Mouse (Mus musculus) MEL (cell line): ENCODE results near the gene Plcxd3. TPM values are rescaled to one million over a fixed set of nuclear protein-coding genes. Genes with fewer than 3 reads are reported as not detected.

ENCODE experiments used
- DNase-seq: peaks from one replicate; pipeline ENCODE4 v3.0.0; 2011; ENCODE audit warnings: low read depth, low spot score
- H3K27ac ChIP-seq: 2 replicates; pipeline ENCODE4 v1.5.1; 2012; ENCODE audit warnings: low read depth, mild to moderate bottlenecking, control low read depth, low read length, moderate library complexity; ENCODE audit not compliant: control insufficient read depth
- H3K27me3 ChIP-seq, 2 experiments: fragments of 150-350 bp in 1 of 2; sonication (generic) in 1 of 2; 2 replicates each; pipeline ENCODE4 v1.6.1; 2012; ENCODE audit warnings: low read length in 2 of 2, mild to moderate bottlenecking in 2 of 2, improper control_type of control experiment in 1 of 2, moderate library complexity in 1 of 2; ENCODE audit not compliant: insufficient read depth in 2 of 2, control insufficient read depth in 1 of 2
- H3K36me3 ChIP-seq, 2 experiments: 2 replicates each; pipeline ENCODE4 v1.6.1; 2012 to 2014; ENCODE audit warnings: low read length in 2 of 2, improper control_type of control experiment in 1 of 2, inconsistent platforms in 1 of 2, mild to moderate bottlenecking in 1 of 2; ENCODE audit not compliant: insufficient read depth in 2 of 2, control insufficient read depth in 1 of 2
- H3K4me1 ChIP-seq, 2 experiments: fragments of 150-350 bp in 1 of 2; sonication (generic) in 1 of 2; 2 replicates each; pipeline ENCODE4 v1.6.1; 2012; ENCODE audit warnings: low read length in 2 of 2, improper control_type of control experiment in 1 of 2, mild to moderate bottlenecking in 1 of 2; ENCODE audit not compliant: insufficient read depth in 2 of 2, control insufficient read depth in 1 of 2
- H3K4me3 ChIP-seq, 2 experiments: fragments of 150-350 bp in 1 of 2; sonication (generic) in 1 of 2; 2 replicates each; pipeline ENCODE4 v1.5.1; 2012; ENCODE audit warnings: low read depth in 2 of 2, low read length in 2 of 2, mild to moderate bottlenecking in 2 of 2, moderate library complexity in 2 of 2, control low read depth in 1 of 2, improper control_type of control experiment in 1 of 2; ENCODE audit not compliant: control insufficient read depth in 1 of 2, insufficient read depth in 1 of 2
- H3K79me2 ChIP-seq: 2 replicates; pipeline ENCODE4 v1.6.1; 2012; ENCODE audit warnings: mild to moderate bottlenecking, low read length, moderate library complexity; ENCODE audit not compliant: control insufficient read depth, poor library complexity, insufficient read depth
- H3K9ac ChIP-seq: 2 replicates; pipeline ENCODE4 v1.6.1; 2012; ENCODE audit warnings: low read depth, mild to moderate bottlenecking, control low read depth, low read length, moderate library complexity; ENCODE audit not compliant: control insufficient read depth, poor library complexity, severe bottlenecking
- H3K9me3 ChIP-seq: fragments of 150-350 bp; sonication (generic); replicated peaks from 2 replicates; pipeline ENCODE4 v1.6.1; 2012; ENCODE audit warnings: mild to moderate bottlenecking, low read length, improper control_type of control experiment, moderate library complexity; ENCODE audit not compliant: insufficient read depth
- CHD1 ChIP-seq: IDR thresholded peaks from 2 replicates; pipeline ENCODE4 v1.6.1; 2012; ENCODE audit warnings: low read depth, mild to moderate bottlenecking, inconsistent platforms, low read length, improper control_type of control experiment
- ELF1 ChIP-seq: IDR thresholded peaks from 2 replicates; pipeline ENCODE4 v1.6.1; 2014; ENCODE audit warnings: low read depth, mild to moderate bottlenecking, inconsistent platforms, low read length, improper control_type of control experiment, moderate library complexity
- ETS1 ChIP-seq: IDR thresholded peaks from 2 replicates; pipeline ENCODE4 v1.6.1; 2012; ENCODE audit warnings: low read depth, mild to moderate bottlenecking, inconsistent platforms, low read length, improper control_type of control experiment, moderate library complexity
- GABPA ChIP-seq: IDR thresholded peaks from 2 replicates; pipeline ENCODE4 v1.6.1; 2012; ENCODE audit warnings: low read depth, mild to moderate bottlenecking, inconsistent platforms, low read length, improper control_type of control experiment, moderate library complexity
- JUND ChIP-seq: IDR thresholded peaks from 2 replicates; pipeline ENCODE4 v1.6.1; 2011; ENCODE audit warnings: low read depth, mild to moderate bottlenecking, improper control_type of control experiment, low read length
- MXI1 ChIP-seq: IDR thresholded peaks from 2 replicates; pipeline ENCODE4 v1.6.1; 2011; ENCODE audit warnings: mild to moderate bottlenecking, low read depth, low read length, improper control_type of control experiment
- RCOR1 ChIP-seq: IDR thresholded peaks from 2 replicates; pipeline ENCODE4 v1.6.1; 2012; ENCODE audit warnings: low read depth, mild to moderate bottlenecking, inconsistent platforms, low read length, improper control_type of control experiment
- SMC3 ChIP-seq: IDR thresholded peaks from 2 replicates; pipeline ENCODE4 v1.6.1; 2011; ENCODE audit warnings: low read depth, low read length, improper control_type of control experiment
- TAL1 ChIP-seq: IDR thresholded peaks from 2 replicates; pipeline ENCODE4 v1.6.1; 2012; ENCODE audit warnings: mild to moderate bottlenecking, inconsistent platforms, low read length, moderate library complexity, mixed read lengths
- USF2 ChIP-seq, 2 experiments: IDR thresholded peaks; 2 replicates each; pipeline ENCODE4 v1.6.1; 2011 to 2012; ENCODE audit warnings: improper control_type of control experiment in 2 of 2, low read length in 2 of 2, borderline replicate concordance in 1 of 2, inconsistent platforms in 1 of 2, low read depth in 1 of 2, mild to moderate bottlenecking in 1 of 2; ENCODE audit not compliant: insufficient read depth in 1 of 2
- ZC3H11A ChIP-seq: IDR thresholded peaks from 2 replicates; pipeline ENCODE4 v1.6.1; 2012; ENCODE audit warnings: low read depth, mild to moderate bottlenecking, inconsistent platforms, low read length, improper control_type of control experiment
- ZKSCAN1 ChIP-seq: IDR thresholded peaks from 2 replicates; pipeline ENCODE4 v1.6.1; 2012; ENCODE audit warnings: low read depth, mild to moderate bottlenecking, inconsistent platforms, low read length, improper control_type of control experiment, moderate library complexity
- polyA plus RNA-seq, 2 experiments: library from polyadenylated mRNA; stranded (reverse) in 1 of 2; unstranded in 1 of 2; fragments of >175 nt in 1 of 2; fragments of >200 nt in 1 of 2; gene quantifications; 2 replicates each; pipeline versions ENCODE4 v1.2.1 to v1.2.4; 2012; ENCODE audit warnings: low replicate concordance in 2 of 2, low read depth in 1 of 2; ENCODE audit not compliant: insufficient read length in 2 of 2, insufficient read depth in 1 of 2, missing spikeins in 1 of 2
- total RNA-seq: library from RNA; depleted of rRNA; stranded (reverse); fragments of 300-350 nt; gene quantifications from 2 replicates; pipeline ENCODE4 v1.2.3, GENCODE M21; 2012

Plcxd3 gene
- total and polyA plus RNA-seq, 3 experiments: not detected

GRCm38 (mm10) chr15:4503826-4504225, 128.5 kb downstream of the Plcxd3 start:
- Histone ChIP-seq H3K36me3 (no peaks in the 10 kb centered on the region), H3K27me3 (no peaks in the 10 kb centered on the region), H3K4me3 (no peak overlapping the region), H3K79me2 (no peaks in the 10 kb centered on the region), H3K4me1 (no peaks in the 10 kb centered on the region), H3K27ac (no peak overlapping the region), H3K9ac (no peak overlapping the region), H3K9me3 (no peaks in the 10 kb centered on the region)
- no peak for TF ChIP-seq ETS1
- no peak for TF ChIP-seq ZC3H11A
- no peak for TF ChIP-seq JUND
- no peak for DNase-seq

GRCm38 (mm10) chr15:4514724-4515123, 139.4 kb downstream of the Plcxd3 start:
- no peak overlapping the region for H3K27ac ChIP-seq
- H3K9ac ChIP-seq: no peak overlapping the region

GRCm38 (mm10) chr15:4524598-4524997, 149.3 kb downstream of the Plcxd3 start:
- H3K27ac ChIP-seq: no peak overlapping the region
- no peak for TF ChIP-seq ELF1
- TF ChIP-seq JUND: no peak
- no peak for TF ChIP-seq ZKSCAN1
- TF ChIP-seq TAL1: no peak
- no peak for TF ChIP-seq SMC3
- no peak for TF ChIP-seq USF2 (IDR thresholded peaks at IDR 0.05; ENCODE audit: borderline replicate concordance in 1 of 2, insufficient read depth in 1 of 2, low read depth in 1 of 2, low read length in 2 of 2)
- TF ChIP-seq ZC3H11A: no peak
- TF ChIP-seq MXI1: no peak
- TF ChIP-seq RCOR1: no peak
- no peak for TF ChIP-seq CHD1
- no peak for DNase-seq
- H3K79me2 ChIP-seq: no peaks in the 10 kb centered on the region
- no peak overlapping the region for H3K4me3 ChIP-seq
- no peak overlapping the region for H3K9ac ChIP-seq
- no peaks in the 10 kb centered on the region for H3K9me3 ChIP-seq
- H3K27me3 ChIP-seq: no peaks in the 10 kb centered on the region
- H3K36me3 ChIP-seq: no peaks in the 10 kb centered on the region
- H3K4me1 ChIP-seq: no peaks in the 10 kb centered on the region

More at GRCm38 (mm10) chr15:4514724-4515123, 139.4 kb downstream of the Plcxd3 start:
- Histone ChIP-seq H3K36me3 (no peaks in the 10 kb centered on the region), H3K79me2 (no peaks in the 10 kb centered on the region), H3K4me3 (no peak overlapping the region)
- TF ChIP-seq ZC3H11A: no peak
- no peak for TF ChIP-seq GABPA
- TF ChIP-seq, all 39 proteins: peak for 0
- H3K27me3 ChIP-seq: no peaks in the 10 kb centered on the region
- no peak for DNase-seq
- H3K9me3 ChIP-seq: no peaks in the 10 kb centered on the region
- H3K4me1 ChIP-seq: no peaks in the 10 kb centered on the region
